Mouse (Mus musculus) stomach, embryonic 14.5 days (tissue): ENCODE data around the gene Zswim5. TPM values are rescaled to one million over a fixed set of nuclear protein-coding genes. Genes with fewer than 3 reads are reported as not detected.
"Not testable (repeated sequence)": the region's sequence is repeated elsewhere in the genome, so short reads cannot be mapped to it uniquely, and the experiment has no call there.

Experiments
- ATAC-seq: fragments of 200-750 bp; cut with Nextera tagmentation; 2 replicates; pipeline ENCODE4 v1.8.0; 2017; ENCODE audit warnings: low read depth, moderate TSS enrichment; ENCODE audit not compliant: insufficient number of reproducible peaks, insufficient read depth, low FRiP score
- H3K27ac ChIP-seq: fragments of 300-500 bp; sonication (generic); 2 replicates; pipeline ENCODE4 v1.5.1; 2014; ENCODE audit warnings: mild to moderate bottlenecking, low read length, moderate library complexity, mixed read lengths
- H3K27me3 ChIP-seq: fragments of 300-500 bp; sonication (generic); 2 replicates; pipeline ENCODE4 v1.6.1; 2014; ENCODE audit warnings: low read length, control low read depth, mixed read lengths; ENCODE audit not compliant: control insufficient read depth, insufficient read depth
- H3K36me3 ChIP-seq: fragments of 300-500 bp; sonication (generic); 2 replicates; pipeline ENCODE4 v1.6.1; 2014; ENCODE audit warnings: mild to moderate bottlenecking, control low read depth, low read length, moderate library complexity, mixed read lengths; ENCODE audit not compliant: control insufficient read depth, insufficient read depth
- H3K4me1 ChIP-seq: fragments of 300-500 bp; sonication (generic); 2 replicates; pipeline ENCODE4 v1.6.1; 2014; ENCODE audit warnings: low read length, control low read depth, mixed read lengths; ENCODE audit not compliant: control insufficient read depth, insufficient read depth
- H3K4me2 ChIP-seq: fragments of 300-500 bp; sonication (generic); replicated peaks from 2 replicates; pipeline ENCODE4 v1.6.1; 2014; ENCODE audit warnings: low read depth, low read length, control low read depth
- H3K4me3 ChIP-seq: fragments of 300-500 bp; sonication (generic); 2 replicates; pipeline ENCODE4 v1.5.1; 2014; ENCODE audit warnings: low read depth, low read length, control low read depth
- H3K9ac ChIP-seq: fragments of 300-500 bp; sonication (generic); replicated peaks from 2 replicates; pipeline ENCODE4 v1.6.1; 2014; ENCODE audit warnings: low read depth, mild to moderate bottlenecking, control low read depth, low read length, moderate library complexity, mixed read lengths
- H3K9me3 ChIP-seq: fragments of 300-500 bp; sonication (generic); 2 replicates; pipeline ENCODE4 v1.6.1; 2016; ENCODE audit warnings: low read depth, low read length, control low read depth; ENCODE audit not compliant: control insufficient read depth
- WGBS: fragments of 180-500 bp; shearing (Covaris S2); extraction: QIAGEN DNeasy Blood & Tissue Kit; methylation state at CpG from one replicate; pipeline ENCODE4 v1.1.7; 2014; 5-methylcytosine and 5-hydroxymethylcytosine counted together
- polyA plus RNA-seq: library from polyadenylated mRNA; unstranded; fragments of >200 nt; fragmentation: Nextera tagmentation; extraction: Ambion mirVana; gene quantifications from 2 replicates; pipeline ENCODE4 v1.2.1, GENCODE M21; 2014

Zswim5 gene
- polyA plus RNA-seq = 0.49 and 0.69 TPM in 2 replicates

GRCm38 (mm10) chr4:116876995-116877728, at the start of gene Zswim5:
TSS of gene Zswim5 (plus strand) at chr4:116877376.
- peak; percentile 91 for ATAC-seq
- H3K9me3 ChIP-seq = no peaks in the 10 kb centered on the region

GRCm38 (mm10) chr4:116827819-116828218, 49.4 kb upstream of the Zswim5 start:
- no peaks in the 10 kb centered on the region for H3K9me3 ChIP-seq
- no peak overlapping the region for H3K4me3 ChIP-seq
- no peak overlapping the region for H3K27ac ChIP-seq
- no peaks in the 10 kb centered on the region for H3K36me3 ChIP-seq
- H3K4me2 ChIP-seq = no peak overlapping the region
- WGBS = 3% methylated on average over 4 of the region's 4 CpGs
- ATAC-seq = no peak
- H3K9ac ChIP-seq = no peak overlapping the region
- no peaks in the 10 kb centered on the region for H3K27me3 ChIP-seq
- H3K4me1 ChIP-seq = peaks cover 4% of the 10 kb centered on the region; the same call in 1 of the 2 replicates

More at GRCm38 (mm10) chr4:116876995-116877728, at the start of gene Zswim5:
- peak within 1 kb of the TSS; percentile 82 for H3K4me3 ChIP-seq
- H3K36me3 ChIP-seq = no peaks in the 10 kb centered on the region
- H3K4me1 ChIP-seq = peaks cover 3% of the 10 kb centered on the region
- H3K4me2 ChIP-seq = peak within 1 kb of the TSS; percentile 94
- H3K9ac ChIP-seq = peak within 1 kb of the TSS; percentile 53
- H3K27ac ChIP-seq = peak within 1 kb of the TSS; percentile 67
- WGBS = under 1% methylated on average over 91 of the region's 104 CpGs
- 0 out of 2 replicates have a peak, but pooled peaks cover 3% of the 10 kb centered on the region for H3K27me3 ChIP-seq

GRCm38 (mm10) chr4:116829364-116830069, 47.7 kb upstream of the Zswim5 start:
- 45% methylated on average over 6 of the region's 6 CpGs for WGBS
- no peak overlapping the region for H3K27ac ChIP-seq
- H3K4me2 ChIP-seq = no peak overlapping the region
- ATAC-seq = no peak
- peaks cover 4% of the 10 kb centered on the region; the same call in 1 of the 2 replicates for H3K4me1 ChIP-seq
- H3K36me3 ChIP-seq = no peaks in the 10 kb centered on the region
- H3K4me3 ChIP-seq = no peak overlapping the region
- H3K9me3 ChIP-seq = no peaks in the 10 kb centered on the region
- H3K9ac ChIP-seq = no peak overlapping the region
- no peaks in the 10 kb centered on the region for H3K27me3 ChIP-seq

- no peaks in the 10 kb centered on the region for H3K36me3 ChIP-seq
- H3K9me3 ChIP-seq = no peaks in the 10 kb centered on the region
- peaks cover 4% of the 10 kb centered on the region; the same call in 1 of the 2 replicates for H3K4me1 ChIP-seq
- no peaks in the 10 kb centered on the region for H3K27me3 ChIP-seq
- no peak overlapping the region for H3K4me3 ChIP-seq
- no peak overlapping the region; the same call in 1 of the 2 replicates for H3K9ac ChIP-seq
- 20% methylated on average over 6 of the region's 6 CpGs for WGBS
- H3K4me2 ChIP-seq = no peak overlapping the region
- no peak overlapping the region for H3K27ac ChIP-seq
- no peak for ATAC-seq
Measured at GRCm38 (mm10) chr4:116830070-116830368, 47.2 kb upstream of the Zswim5 start.

GRCm38 (mm10) chr4:116838999-116839398, 38.2 kb upstream of the Zswim5 start:
- no peak for ATAC-seq
- no peak overlapping the region for H3K4me3 ChIP-seq
- no peak overlapping the region for H3K27ac ChIP-seq
- H3K27me3 ChIP-seq = peaks cover 3% of the 10 kb centered on the region
- 28% methylated on average over 2 of the region's 2 CpGs for WGBS
- H3K4me1 ChIP-seq = no peaks in the 10 kb centered on the region
- no peak overlapping the region for H3K9ac ChIP-seq
- no peak overlapping the region for H3K4me2 ChIP-seq
- H3K9me3 ChIP-seq = no peaks in the 10 kb centered on the region
- no peaks in the 10 kb centered on the region for H3K36me3 ChIP-seq

- not testable (repeated sequence) for H3K9me3 ChIP-seq, H3K9ac ChIP-seq, H3K4me2 ChIP-seq, H3K4me3 ChIP-seq, H3K4me1 ChIP-seq, H3K27ac ChIP-seq, H3K36me3 ChIP-seq, ATAC-seq, H3K27me3 ChIP-seq
- WGBS = 16% methylated on average over 20 of the region's 29 CpGs
Measured at GRCm38 (mm10) chr4:116840096-116840495, 37.1 kb upstream of the Zswim5 start.

- WGBS = 78% methylated on average over 6 of the region's 6 CpGs
- Histone ChIP-seq H3K4me3 (no peak overlapping the region), H3K9me3 (no peaks in the 10 kb centered on the region)
Measured at GRCm38 (mm10) chr4:116840841-116841240, 36.3 kb upstream of the Zswim5 start.

GRCm38 (mm10) chr4:116844324-116844723, 32.9 kb upstream of the Zswim5 start:
- H3K27me3 ChIP-seq = peaks cover under 1% of the 10 kb centered on the region
- H3K27ac ChIP-seq = no peak overlapping the region
- H3K4me3 ChIP-seq = no peak overlapping the region
- H3K36me3 ChIP-seq = no peaks in the 10 kb centered on the region
- WGBS = 93% methylated on average over 3 of the region's 3 CpGs
- H3K9me3 ChIP-seq = no peaks in the 10 kb centered on the region
- H3K9ac ChIP-seq = no peak overlapping the region
- H3K4me1 ChIP-seq = no peaks in the 10 kb centered on the region
- no peak for ATAC-seq
- H3K4me2 ChIP-seq = no peak overlapping the region

More at GRCm38 (mm10) chr4:116840841-116841240, 36.3 kb upstream of the Zswim5 start:
- Histone ChIP-seq H3K4me2 (no peak overlapping the region), H3K36me3 (no peaks in the 10 kb centered on the region), H3K4me1 (no peaks in the 10 kb centered on the region), H3K27ac (no peak overlapping the region), H3K27me3 (peaks cover 3% of the 10 kb centered on the region), H3K9ac (no peak overlapping the region)
- no peak for ATAC-seq
